Mouse (Mus musculus) cerebellum, adult 2 months (tissue): ENCODE measurements around the gene Olfr619.

Experiments used
- CTCF ChIP-seq: fragments of 200-500 bp; IDR thresholded peaks from 2 replicates; pipeline ENCODE4 v1.5.1; 2011; ENCODE audit warnings: low read depth, mild to moderate bottlenecking, control low read depth, low read length, moderate library complexity, borderline replicate concordance; ENCODE audit not compliant: insufficient read depth
- POLR2A ChIP-seq: fragments of 200-500 bp; IDR thresholded peaks from 2 replicates; pipeline ENCODE4 v1.6.1; 2011; ENCODE audit warnings: low read length, control low read depth, borderline replicate concordance; ENCODE audit not compliant: insufficient read depth

GRCm38 (mm10) chr7:103612434-103612833 lies 12.1 kb downstream of the Olfr619 start, which contains the start of gene Olfr620:
- TF ChIP-seq CTCF (no peak), POLR2A (no peak)
